Mouse (Mus musculus) heart, embryonic 14.5 days (tissue): ENCODE measurements around the gene Grik1. TPM values are rescaled to one million over a fixed set of nuclear protein-coding genes. Genes with fewer than 3 reads are reported as not detected.

ENCODE experiments used
- ATAC-seq: fragments of 200-750 bp; cut with Nextera tagmentation; 2 replicates; pipeline ENCODE4 v1.8.0; 2017; ENCODE audit warnings: low read depth, moderate TSS enrichment; ENCODE audit not compliant: insufficient number of reproducible peaks, insufficient read depth, low FRiP score
- H3K27ac ChIP-seq, 2 experiments: fragments of 200-500 bp in 1 of 2; fragments of 300-500 bp in 1 of 2; sonication (generic) in 1 of 2; replicated peaks in 1 of 2; 2 replicates each; pipeline ENCODE4 v1.5.1; 2012 to 2014; ENCODE audit warnings: low read depth in 2 of 2, low read length in 2 of 2, control low read depth in 1 of 2, mild to moderate bottlenecking in 1 of 2, mixed read lengths in 1 of 2; ENCODE audit not compliant: control insufficient read depth in 1 of 2, insufficient read depth in 1 of 2
- H3K27me3 ChIP-seq: fragments of 300-500 bp; sonication (generic); 2 replicates; pipeline ENCODE4 v1.6.1; 2014; ENCODE audit warnings: mild to moderate bottlenecking, low read length, control low read depth; ENCODE audit not compliant: control insufficient read depth, insufficient read depth
- H3K36me3 ChIP-seq: fragments of 300-500 bp; sonication (generic); 2 replicates; pipeline ENCODE4 v1.6.1; 2014; ENCODE audit warnings: mild to moderate bottlenecking, control low read depth, low read length, mixed read lengths; ENCODE audit not compliant: control insufficient read depth, insufficient read depth
- H3K4me1 ChIP-seq, 2 experiments: fragments of 200-500 bp in 1 of 2; fragments of 300-500 bp in 1 of 2; sonication (generic) in 1 of 2; 2 replicates each; pipeline ENCODE4 v1.6.1; 2012 to 2014; ENCODE audit warnings: low read length in 2 of 2, control low read depth in 1 of 2, mixed read lengths in 1 of 2; ENCODE audit not compliant: control insufficient read depth in 2 of 2, insufficient read depth in 2 of 2
- H3K4me2 ChIP-seq: fragments of 300-500 bp; sonication (generic); 2 replicates; pipeline ENCODE4 v1.6.1; 2014; ENCODE audit warnings: mild to moderate bottlenecking, low read length
- H3K4me3 ChIP-seq, 2 experiments: fragments of 200-500 bp in 1 of 2; fragments of 300-500 bp in 1 of 2; sonication (generic) in 1 of 2; 2 replicates each; pipeline ENCODE4 v1.5.1; 2012 to 2014; ENCODE audit warnings: low read length in 2 of 2, mild to moderate bottlenecking in 2 of 2, control low read depth in 1 of 2, low read depth in 1 of 2, moderate library complexity in 1 of 2; ENCODE audit not compliant: control insufficient read depth in 1 of 2, insufficient read depth in 1 of 2
- H3K9ac ChIP-seq: fragments of 300-500 bp; sonication (generic); 2 replicates; pipeline ENCODE4 v1.6.1; 2014; ENCODE audit warnings: mild to moderate bottlenecking, low read length
- H3K9me3 ChIP-seq: fragments of 300-500 bp; sonication (generic); 2 replicates; pipeline ENCODE4 v1.6.1; 2016; ENCODE audit warnings: low read length, control low read depth; ENCODE audit not compliant: control insufficient read depth
- WGBS: fragments of 180-500 bp; shearing (Covaris S2); extraction: QIAGEN DNeasy Blood & Tissue Kit; methylation state at CpG from one replicate; pipeline ENCODE4 v1.1.7; 2014; 5-methylcytosine and 5-hydroxymethylcytosine counted together
- polyA plus RNA-seq: library from polyadenylated mRNA; unstranded; fragments of >200 nt; fragmentation: Nextera tagmentation; extraction: Ambion mirVana; gene quantifications from 2 replicates; pipeline ENCODE4 v1.2.1, GENCODE M21; 2014

Gene Grik1
- polyA plus RNA-seq, 1 experiment from 2014 or later: 0.31 TPM

DNA sequence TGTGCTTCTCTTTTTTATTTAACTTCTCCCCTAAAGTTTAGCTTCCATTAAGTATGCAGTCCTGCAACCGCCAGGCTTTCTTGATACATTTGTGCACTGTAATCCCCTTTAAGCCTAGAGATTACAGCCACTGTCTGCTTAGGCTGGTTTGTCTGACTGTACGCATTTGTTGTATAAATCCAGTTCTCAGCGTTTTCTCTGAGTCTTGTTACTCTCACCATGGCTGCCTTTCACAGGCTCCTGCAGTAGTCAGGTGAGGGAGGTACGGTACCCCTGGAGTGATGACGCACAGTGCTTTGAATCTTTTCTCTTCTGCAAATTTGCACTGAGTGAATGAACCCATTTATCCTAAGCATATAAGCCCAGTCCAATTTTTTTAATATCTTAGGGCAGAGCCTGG is 39.0 kb downstream of the Grik1 start:
- 71% methylated on average over 5 of the region's 5 CpGs for WGBS
- H3K4me2 ChIP-seq: no peak overlapping the region
- H3K9me3 ChIP-seq: no peaks in the 10 kb centered on the region
- no peak overlapping the region for H3K27ac ChIP-seq
- no peak overlapping the region for H3K9ac ChIP-seq
- ATAC-seq: no peak
- no peaks in the 10 kb centered on the region for H3K27me3 ChIP-seq
- no peak overlapping the region for H3K4me3 ChIP-seq
- H3K4me1 ChIP-seq: no peaks in the 10 kb centered on the region
- no peaks in the 10 kb centered on the region for H3K36me3 ChIP-seq

DNA sequence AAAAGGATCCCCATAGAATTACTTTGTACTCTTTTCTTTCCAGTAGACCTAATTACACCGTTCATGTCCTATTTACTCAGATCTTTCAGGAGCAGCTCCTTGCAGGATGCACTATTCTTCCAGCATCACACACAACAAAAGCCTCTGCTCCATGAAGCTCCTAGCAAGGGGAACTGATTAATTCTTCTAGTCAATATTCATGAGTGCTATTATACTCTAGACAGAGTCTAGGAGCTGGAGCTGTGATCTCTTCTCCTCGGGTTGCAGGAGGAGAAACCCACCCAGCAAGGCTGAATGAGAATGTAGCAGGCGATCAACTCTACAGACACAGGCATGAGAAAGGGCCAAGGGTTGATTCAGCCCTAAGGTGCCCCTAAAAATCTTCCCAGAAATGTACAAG is 40.2 kb downstream of the Grik1 start:
- Histone ChIP-seq H3K27me3 (no peaks in the 10 kb centered on the region), H3K9ac (no peak overlapping the region), H3K4me3 (no peak overlapping the region), H3K4me1 (no peaks in the 10 kb centered on the region), H3K27ac (no peak overlapping the region), H3K9me3 (no peaks in the 10 kb centered on the region), H3K36me3 (no peaks in the 10 kb centered on the region), H3K4me2 (no peak overlapping the region)
- WGBS: 61% methylated on average over 3 of the region's 3 CpGs
- no peak for ATAC-seq

- H3K4me2 ChIP-seq: no peak overlapping the region
- no peak for ATAC-seq
- no peaks in the 10 kb centered on the region for H3K9me3 ChIP-seq
- H3K9ac ChIP-seq: no peak overlapping the region
- H3K4me3 ChIP-seq: no peak overlapping the region
- no peaks in the 10 kb centered on the region for H3K27me3 ChIP-seq
- H3K4me1 ChIP-seq: no peaks in the 10 kb centered on the region
- H3K27ac ChIP-seq: no peak overlapping the region
- 80% methylated on average over 3 of the region's 3 CpGs for WGBS
- no peaks in the 10 kb centered on the region for H3K36me3 ChIP-seq
Observed at GRCm38 (mm10) chr16:88247586-88247985, 42.5 kb downstream of the Grik1 start.

DNA sequence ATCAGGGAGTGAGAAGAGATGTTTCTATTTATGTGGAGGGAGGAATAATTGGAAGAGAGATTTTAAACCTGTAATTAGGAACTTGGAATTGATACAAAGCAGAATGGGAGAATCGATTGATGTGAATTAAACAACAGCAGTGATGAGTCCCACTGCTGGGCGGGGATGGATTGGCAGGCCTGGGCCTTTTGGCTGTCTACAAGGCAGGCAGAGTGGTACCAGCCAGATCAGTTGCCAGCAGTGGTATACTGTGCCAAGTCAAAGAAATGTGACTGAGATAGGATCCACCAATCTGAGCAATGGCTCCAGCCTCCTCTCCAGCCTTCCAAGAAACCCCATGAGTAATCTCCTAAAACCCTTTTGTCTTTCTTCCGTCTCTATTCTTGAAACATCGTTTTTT is 45.4 kb downstream of the Grik1 start:
- no peak overlapping the region for H3K27ac ChIP-seq
- H3K9ac ChIP-seq: no peak overlapping the region
- H3K27me3 ChIP-seq: no peaks in the 10 kb centered on the region
- H3K36me3 ChIP-seq: no peaks in the 10 kb centered on the region
- ATAC-seq: no peak
- no peak overlapping the region for H3K4me2 ChIP-seq
- WGBS: 77% methylated on average over 4 of the region's 4 CpGs
- no peak overlapping the region for H3K4me3 ChIP-seq
- no peaks in the 10 kb centered on the region for H3K9me3 ChIP-seq
- no peaks in the 10 kb centered on the region for H3K4me1 ChIP-seq

GRCm38 (mm10) chr16:88225616-88226015 is 64.4 kb downstream of the Grik1 start:
- Histone ChIP-seq H3K9ac (no peak overlapping the region), H3K4me1 (no peaks in the 10 kb centered on the region), H3K27me3 (no peaks in the 10 kb centered on the region), H3K9me3 (no peaks in the 10 kb centered on the region), H3K27ac (no peak overlapping the region), H3K4me2 (no peak overlapping the region), H3K4me3 (no peak overlapping the region), H3K36me3 (no peaks in the 10 kb centered on the region)
- 47% methylated on average over 16 of the region's 16 CpGs for WGBS
- no peak for ATAC-seq

- WGBS: 47% methylated on average over 3 of the region's 3 CpGs
- ATAC-seq: no peak
- Histone ChIP-seq H3K4me1 (no peaks in the 10 kb centered on the region), H3K36me3 (no peaks in the 10 kb centered on the region), H3K9me3 (no peaks in the 10 kb centered on the region), H3K27ac (no peak overlapping the region), H3K4me2 (no peak overlapping the region), H3K9ac (no peak overlapping the region), H3K27me3 (no peaks in the 10 kb centered on the region), H3K4me3 (no peak overlapping the region)
Observed at GRCm38 (mm10) chr16:88221932-88222331, 68.1 kb downstream of the Grik1 start.

DNA sequence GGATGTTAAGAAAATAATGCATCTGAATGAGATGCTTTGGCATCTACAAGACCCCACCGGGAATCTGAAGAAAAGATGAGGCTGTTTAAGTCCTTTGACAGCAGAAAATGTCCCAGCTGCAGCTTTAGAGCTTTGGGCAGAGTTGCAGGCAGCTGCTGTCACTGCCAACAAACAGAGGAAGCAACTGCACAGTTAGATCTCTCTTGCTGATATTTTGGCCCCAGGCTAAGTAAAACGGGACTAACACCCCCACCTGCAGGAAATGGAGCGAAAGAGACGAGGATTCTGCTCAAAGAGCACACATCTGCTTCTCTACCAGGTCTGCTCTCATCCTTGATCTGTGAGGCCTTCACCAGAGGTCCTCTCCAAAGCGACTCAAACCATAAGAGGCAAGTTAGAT is 77.5 kb downstream of the Grik1 start:
- no peaks in the 10 kb centered on the region for H3K27me3 ChIP-seq
- H3K4me3 ChIP-seq: no peak overlapping the region
- H3K4me1 ChIP-seq: no peaks in the 10 kb centered on the region
- 54% methylated on average over 5 of the region's 5 CpGs for WGBS
- H3K36me3 ChIP-seq: no peaks in the 10 kb centered on the region
- no peak overlapping the region for H3K9ac ChIP-seq
- ATAC-seq: no peak
- H3K27ac ChIP-seq: no peak overlapping the region
- H3K4me2 ChIP-seq: no peak overlapping the region
- no peaks in the 10 kb centered on the region for H3K9me3 ChIP-seq

GRCm38 (mm10) chr16:88211852-88212251 is 78.2 kb downstream of the Grik1 start:
- no peaks in the 10 kb centered on the region for H3K9me3 ChIP-seq
- no peaks in the 10 kb centered on the region for H3K4me1 ChIP-seq
- no peak overlapping the region for H3K9ac ChIP-seq
- WGBS: 59% methylated on average over 8 of the region's 8 CpGs
- ATAC-seq: no peak
- H3K4me2 ChIP-seq: no peak overlapping the region
- H3K27ac ChIP-seq: no peak overlapping the region
- H3K27me3 ChIP-seq: no peaks in the 10 kb centered on the region
- no peaks in the 10 kb centered on the region for H3K36me3 ChIP-seq
- H3K4me3 ChIP-seq: no peak overlapping the region
